Mouse (Mus musculus) heart, embryonic 16.5 days (tissue): Measurements from ENCODE around the gene Slc5a9. TPM values are rescaled to one million over a fixed set of nuclear protein-coding genes. Genes with fewer than 3 reads are reported as not detected.

Source experiments
- ATAC-seq: fragments of 200-750 bp; cut with Nextera tagmentation; replicated peaks from 2 replicates; pipeline ENCODE4 v1.8.0; 2017; ENCODE audit warnings: moderate number of reproducible peaks; ENCODE audit not compliant: insufficient read depth, low FRiP score; ENCODE audit errors: extremely low read depth
- H3K27ac ChIP-seq: fragments of 300-500 bp; sonication (generic); 2 replicates; pipeline ENCODE4 v1.5.1; 2014; ENCODE audit warnings: mild to moderate bottlenecking, low read length, control low read depth, moderate library complexity
- H3K27me3 ChIP-seq: fragments of 300-500 bp; sonication (generic); 2 replicates; pipeline ENCODE4 v1.6.1; 2014; ENCODE audit warnings: low read length, mixed read lengths; ENCODE audit not compliant: control insufficient read depth, insufficient read depth
- H3K36me3 ChIP-seq: fragments of 300-500 bp; sonication (generic); 2 replicates; pipeline ENCODE4 v1.6.1; 2014; ENCODE audit not compliant: control insufficient read depth, insufficient read depth
- H3K4me1 ChIP-seq: fragments of 300-500 bp; sonication (generic); 2 replicates; pipeline ENCODE4 v1.6.1; 2014; ENCODE audit warnings: low read length, mixed read lengths; ENCODE audit not compliant: control insufficient read depth, insufficient read depth
- H3K4me2 ChIP-seq: fragments of 300-500 bp; sonication (generic); 2 replicates; pipeline ENCODE4 v1.6.1; 2014; ENCODE audit warnings: low read depth, mild to moderate bottlenecking, control low read depth, low read length
- H3K4me3 ChIP-seq: fragments of 300-500 bp; sonication (generic); 2 replicates; pipeline ENCODE4 v1.5.1; 2014; ENCODE audit warnings: mild to moderate bottlenecking, control low read depth, low read length
- H3K9ac ChIP-seq: fragments of 300-500 bp; sonication (generic); 2 replicates; pipeline ENCODE4 v1.6.1; 2014; ENCODE audit warnings: low read length, control low read depth
- H3K9me3 ChIP-seq: fragments of 300-500 bp; sonication (generic); replicated peaks from 2 replicates; pipeline ENCODE4 v1.6.1; 2016; ENCODE audit warnings: low read length; ENCODE audit not compliant: control insufficient read depth
- WGBS: fragments of 180-500 bp; shearing (Covaris S2); extraction: QIAGEN DNeasy Blood & Tissue Kit; methylation state at CpG from one replicate; pipeline ENCODE4 v1.1.7; 2014; 5-methylcytosine and 5-hydroxymethylcytosine counted together
- polyA plus RNA-seq: library from polyadenylated mRNA; unstranded; fragments of >200 nt; fragmentation: Nextera tagmentation; extraction: Ambion mirVana; gene quantifications from 2 replicates; pipeline ENCODE4 v1.2.1, GENCODE M21; 2015

Gene Slc5a9
- polyA plus RNA-seq, 1 experiment from 2014 or later: 12.8 TPM

GRCm38 (mm10) chr4:111883543-111883942 lies 19.2 kb downstream of the Slc5a9 start:
- Histone ChIP-seq H3K9ac (no peak overlapping the region), H3K27me3 (no peaks in the 10 kb centered on the region), H3K27ac (no peak overlapping the region), H3K4me1 (no peaks in the 10 kb centered on the region), H3K4me3 (no peak overlapping the region), H3K9me3 (no peaks in the 10 kb centered on the region), H3K4me2 (no peak overlapping the region), H3K36me3 (no peaks in the 10 kb centered on the region)
- no peak for ATAC-seq
- 80% methylated on average over 12 of the region's 12 CpGs for WGBS

- no peaks in the 10 kb centered on the region for H3K27me3 ChIP-seq
- H3K9ac ChIP-seq: no peak overlapping the region
- peak overlapping the region; percentile 47 for H3K27ac ChIP-seq
- peak; percentile 78 for ATAC-seq
- no peaks in the 10 kb centered on the region for H3K36me3 ChIP-seq
- H3K4me1 ChIP-seq: no peaks in the 10 kb centered on the region
- no peak overlapping the region; the same call in 1 of the 2 replicates for H3K4me3 ChIP-seq
- WGBS: 46% methylated on average over 4 of the region's 4 CpGs
- no peak overlapping the region for H3K4me2 ChIP-seq
- H3K9me3 ChIP-seq: no peaks in the 10 kb centered on the region
Observed at GRCm38 (mm10) chr4:111880112-111880875, 22.4 kb downstream of the Slc5a9 start.

- no peaks in the 10 kb centered on the region for H3K36me3 ChIP-seq
- H3K27me3 ChIP-seq: no peaks in the 10 kb centered on the region
- no peak overlapping the region for H3K9ac ChIP-seq
- WGBS: 65% methylated on average over 2 of the region's 2 CpGs
- H3K27ac ChIP-seq: no peak overlapping the region
- H3K9me3 ChIP-seq: no peaks in the 10 kb centered on the region
- H3K4me3 ChIP-seq: no peak overlapping the region
- H3K4me2 ChIP-seq: no peak overlapping the region
- H3K4me1 ChIP-seq: no peaks in the 10 kb centered on the region
- ATAC-seq: no peak
Observed at GRCm38 (mm10) chr4:111867743-111868401, 34.8 kb downstream of the Slc5a9 start.

- H3K9me3 ChIP-seq: no peaks in the 10 kb centered on the region
- no peak overlapping the region for H3K4me3 ChIP-seq
- no peak overlapping the region for H3K4me2 ChIP-seq
- H3K4me1 ChIP-seq: no peaks in the 10 kb centered on the region
- 76% methylated on average over 5 of the region's 5 CpGs for WGBS
- H3K27me3 ChIP-seq: no peaks in the 10 kb centered on the region
- no peaks in the 10 kb centered on the region for H3K36me3 ChIP-seq
- H3K27ac ChIP-seq: no peak overlapping the region
- ATAC-seq: no peak
- H3K9ac ChIP-seq: no peak overlapping the region
Observed at GRCm38 (mm10) chr4:111866701-111867100, 36.0 kb downstream of the Slc5a9 start.

GRCm38 (mm10) chr4:111852626-111853025 lies 50.1 kb downstream of the Slc5a9 start:
- no peak overlapping the region for H3K4me2 ChIP-seq
- H3K9me3 ChIP-seq: no peaks in the 10 kb centered on the region
- ATAC-seq: no peak
- H3K4me1 ChIP-seq: no peaks in the 10 kb centered on the region
- no peaks in the 10 kb centered on the region for H3K27me3 ChIP-seq
- no peak overlapping the region for H3K9ac ChIP-seq
- H3K36me3 ChIP-seq: no peaks in the 10 kb centered on the region
- no peak overlapping the region for H3K27ac ChIP-seq
- no peak overlapping the region for H3K4me3 ChIP-seq

GRCm38 (mm10) chr4:111838882-111839281 lies 63.8 kb downstream of the Slc5a9 start:
- H3K27ac ChIP-seq: no peak overlapping the region
- H3K9ac ChIP-seq: no peak overlapping the region
- no peak for ATAC-seq
- WGBS: 92% methylated on average over 6 of the region's 6 CpGs
- no peaks in the 10 kb centered on the region for H3K36me3 ChIP-seq
- no peak overlapping the region for H3K4me2 ChIP-seq
- H3K4me3 ChIP-seq: no peak overlapping the region
- no peaks in the 10 kb centered on the region for H3K27me3 ChIP-seq
- no peaks in the 10 kb centered on the region for H3K4me1 ChIP-seq
- no peaks in the 10 kb centered on the region for H3K9me3 ChIP-seq

Other genes with a start within 250 kb of the Slc5a9 start
- gene Spata6, start 182.9 kb downstream of the Slc5a9 start, polyA plus RNA-seq: 19.5 and 20.4 TPM in 2 replicates
- gene Skint8, start 16.5 kb upstream of the Slc5a9 start, polyA plus RNA-seq: 0.21 and 0.58 TPM in 2 replicates
- 0.30 and 0.35 TPM in 2 replicates for gene Skint7, start 70.0 kb upstream of the Slc5a9 start, polyA plus RNA-seq
- gene Skint1, start 103.4 kb upstream of the Slc5a9 start, polyA plus RNA-seq: 0.85 and 1.1 TPM in 2 replicates
- gene Skint4, start 169.1 kb upstream of the Slc5a9 start, polyA plus RNA-seq: 0.30 and 0.85 TPM in 2 replicates